Mouse (Mus musculus) kidney, postnatal 14 days (tissue): Measurements from ENCODE around the gene Hdac5.
A peak's percentile ranks its signal among the peaks of the same experiment; 100 is the strongest.
"Not testable (repeated sequence)": the region's sequence is repeated elsewhere in the genome, so short reads cannot be mapped to it uniquely, and the experiment has no call there.

Source experiments
- DNase-seq: peaks from one replicate; pipeline ENCODE4 v3.0.0; 2022; ENCODE audit warnings: mixed read lengths

Gene Hdac5

GRCm38 (mm10) chr11:102179836-102180235 is 50.1 kb downstream of the Hdac5 start:
- DNase-seq, result no peak

GRCm38 (mm10) chr11:102168689-102169088 is 61.3 kb downstream of the Hdac5 start:
- DNase-seq, result no peak

- DNase-seq, result no peak
Measured at GRCm38 (mm10) chr11:102167539-102167938, 62.4 kb downstream of the Hdac5 start.

DNA sequence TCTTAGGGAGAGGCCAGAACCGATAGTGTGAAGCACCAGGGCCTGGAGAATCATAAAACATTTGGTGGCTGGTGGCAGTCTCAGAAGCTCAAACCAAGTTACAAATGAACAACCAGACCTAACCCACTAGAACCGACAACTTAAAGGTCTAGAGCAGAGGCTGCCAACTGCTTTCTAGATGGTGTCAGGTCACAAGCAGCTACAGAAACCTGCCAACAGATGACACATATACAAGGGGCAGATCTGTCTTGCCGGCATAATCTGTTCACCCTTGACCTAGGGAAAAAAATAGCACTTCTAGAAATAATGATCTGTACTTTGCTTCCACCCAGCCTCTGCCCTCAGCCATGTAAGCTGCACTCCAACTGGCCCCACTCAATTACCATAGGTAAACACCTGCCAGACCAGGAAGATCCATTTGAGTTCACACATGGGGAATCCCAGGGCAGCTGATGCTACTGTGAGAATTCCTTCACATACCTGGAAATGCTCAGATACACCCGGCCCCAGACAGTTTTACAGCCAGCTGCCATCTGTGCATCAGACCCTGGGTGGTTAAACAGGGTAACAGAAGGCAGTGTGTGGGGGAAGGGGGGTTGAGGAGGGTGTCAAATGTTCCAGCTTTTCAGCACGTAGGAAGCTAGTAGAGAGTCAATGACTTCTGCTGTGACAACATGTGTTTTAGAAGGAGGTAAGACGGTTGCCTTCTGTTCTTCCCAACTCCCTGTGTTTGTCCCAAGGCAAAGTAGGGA is 63.8 kb downstream of the Hdac5 start:
- DNase-seq, result peak; percentile 22

DNA sequence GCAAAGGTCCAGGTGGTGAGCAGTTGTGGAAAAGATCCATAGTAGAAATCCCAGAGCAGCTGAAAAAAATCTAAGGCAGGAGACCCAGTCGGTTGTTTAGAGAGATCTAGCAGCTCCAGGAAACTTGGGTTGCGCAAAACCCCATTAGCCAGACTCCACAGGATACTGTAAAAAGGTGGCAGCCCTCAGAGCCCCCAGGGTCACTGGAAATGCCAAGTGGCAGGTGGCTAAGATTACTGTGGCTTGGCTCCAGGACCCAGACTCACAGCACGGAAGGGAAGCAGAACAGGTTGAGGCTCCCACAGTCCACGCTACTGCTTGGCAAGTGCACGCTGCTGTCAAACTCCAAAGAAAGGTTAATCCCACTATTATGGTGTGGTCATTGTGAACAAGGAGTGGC is 70.2 kb downstream of the Hdac5 start:
- no peak for DNase-seq

DNA sequence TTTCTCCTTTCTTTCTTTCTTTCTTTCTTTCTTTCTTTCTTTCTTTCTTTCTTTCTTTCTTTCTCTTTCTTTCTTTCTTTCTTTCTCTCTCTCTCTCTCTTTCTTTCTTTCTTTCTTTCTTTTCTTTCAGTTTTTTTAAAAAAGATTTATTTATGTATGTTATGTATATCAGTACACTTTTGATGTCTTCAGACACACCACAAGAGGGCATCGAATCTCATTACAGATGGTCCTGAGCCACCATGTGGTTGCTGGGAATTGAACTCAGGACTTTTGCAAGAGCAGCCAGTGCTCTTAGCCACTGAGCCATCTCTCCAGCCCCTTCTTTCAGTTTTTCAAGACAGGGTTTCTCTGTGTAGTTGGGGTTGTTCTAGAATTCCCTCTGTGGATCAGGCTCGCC is 71.9 kb downstream of the Hdac5 start:
- DNase-seq, result not testable (repeated sequence)

DNA sequence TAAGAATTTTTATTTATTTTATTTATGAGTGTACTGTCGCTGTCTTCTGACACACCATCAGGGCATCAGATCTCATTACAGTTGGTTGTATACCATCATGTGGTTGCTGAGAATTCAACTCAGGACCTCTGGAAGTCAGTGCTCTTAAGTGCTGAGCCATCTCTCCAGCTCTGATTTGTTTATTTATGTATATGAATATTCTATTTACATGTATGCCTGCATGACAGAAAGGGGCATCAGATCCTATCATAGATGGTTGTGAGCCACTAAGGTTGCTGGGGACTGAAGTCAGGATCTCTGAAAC is 73.2 kb downstream of the Hdac5 start:
- DNase-seq, result no peak

GRCm38 (mm10) chr11:102156039-102156785 is 73.8 kb downstream of the Hdac5 start, which contains the start of gene Tmem101:
Gene Tmem101, minus strand, starts transcription at chr11:102156404.
- DNase-seq, result peak; percentile 94

DNA sequence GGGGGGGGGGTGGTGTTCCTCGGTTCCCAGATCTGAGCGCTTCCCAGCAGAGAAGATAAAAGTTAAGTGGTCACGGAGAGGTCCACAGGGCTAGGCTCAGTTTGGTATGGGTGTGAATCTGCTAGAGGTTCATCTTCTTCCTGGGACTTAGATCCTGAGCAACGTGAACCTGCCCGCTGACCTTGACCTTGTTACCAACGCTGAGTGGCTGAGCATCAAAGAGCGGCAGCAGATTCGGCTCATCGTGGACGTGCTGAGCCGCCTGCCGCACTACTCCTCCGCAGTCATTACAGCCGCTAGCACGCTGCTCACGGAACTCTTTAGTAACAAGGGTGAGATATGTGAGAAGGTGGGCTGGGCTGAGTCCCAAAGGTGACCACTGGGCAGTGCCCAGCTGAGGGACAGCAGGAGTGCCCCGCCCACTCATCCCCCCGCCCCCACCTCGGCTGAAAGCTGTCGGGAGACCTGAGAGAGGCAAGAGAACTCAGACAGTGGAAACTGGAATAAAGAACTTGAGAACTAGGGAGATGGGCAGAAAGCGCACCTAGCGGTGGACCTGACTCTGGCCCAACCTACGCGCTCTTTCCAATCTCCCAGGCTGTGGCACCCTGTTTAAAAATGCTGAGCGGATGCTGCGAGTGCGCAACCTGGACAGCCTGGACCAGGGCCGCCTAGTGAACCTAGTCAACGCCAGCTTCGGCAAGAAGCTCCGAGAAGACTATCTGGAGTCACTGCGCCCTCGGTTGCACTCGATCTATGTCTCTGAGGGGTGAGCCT is 82.6 kb downstream of the Hdac5 start:
- no peak for DNase-seq

- no peak for DNase-seq
Measured at GRCm38 (mm10) chr11:102146531-102146930, 83.4 kb downstream of the Hdac5 start.

DNA sequence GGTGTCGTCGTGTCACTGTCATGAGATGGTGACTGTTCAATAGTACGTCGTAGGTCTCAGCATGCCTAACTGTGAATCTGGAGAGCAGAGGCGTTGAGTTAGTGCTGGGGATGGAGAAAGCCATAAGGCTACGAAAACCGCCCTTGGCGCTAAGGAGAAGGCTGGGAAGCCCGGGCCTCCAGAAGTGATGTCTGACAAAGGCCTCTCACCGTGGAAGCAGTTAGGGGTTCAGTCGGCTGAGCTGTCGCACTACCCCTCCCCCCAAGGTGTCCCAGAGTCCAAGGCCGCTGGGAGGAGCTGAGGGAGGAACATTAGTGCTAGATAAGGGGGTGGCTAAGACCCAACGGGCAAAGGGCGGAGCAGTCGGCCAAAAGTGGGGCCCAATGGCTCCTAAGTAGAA is 84.0 kb downstream of the Hdac5 start:
- DNase-seq, result peak; percentile 26

DNA sequence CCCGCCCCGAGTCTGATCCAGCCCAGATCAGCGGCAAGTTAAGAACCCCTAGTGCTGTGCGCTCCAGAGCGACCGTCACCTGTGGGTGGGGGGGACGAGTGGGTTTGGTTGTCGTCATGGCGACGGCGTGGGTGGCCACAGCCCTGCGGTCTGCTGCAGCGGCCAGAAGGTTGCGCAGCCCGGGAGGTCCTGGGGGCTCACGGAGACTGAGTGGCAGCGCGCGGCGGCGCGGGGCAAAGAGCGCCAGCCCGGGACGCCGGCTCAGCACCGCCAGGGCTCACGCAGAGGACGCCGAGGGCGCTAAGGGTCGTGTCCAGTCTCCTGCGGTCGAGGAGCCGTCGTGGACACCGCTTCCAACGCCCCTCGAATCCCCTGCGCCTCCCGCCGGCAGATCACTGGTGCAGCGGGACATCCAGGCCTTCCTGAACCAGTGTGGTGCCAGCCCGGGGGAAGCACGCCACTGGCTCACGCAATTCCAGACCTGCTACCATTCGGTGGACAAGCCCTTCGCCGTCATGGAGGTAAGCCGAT is 84.4 kb downstream of the Hdac5 start, which contains the start of gene Nags:
TSS of gene Nags (plus strand) at position 43 of the 531 bp plus-strand sequence.
- DNase-seq, result no peak

GRCm38 (mm10) chr11:102144957-102145470 is 85.0 kb downstream of the Hdac5 start:
- DNase-seq, result no peak
